Mouse (Mus musculus): ENCODE measurements at regions not wholly inside any gene's neighbourhood (a gene's known extent, or its start where the extent isn't known, plus 50 kb on each side); places are given as distances from the start of the nearest gene placed in this dataset.
A peak's percentile ranks its signal among the peaks of the same experiment; 100 is the strongest.

GRCm38 (mm10) chr13:30046061-30046460 lies 60.2 kb upstream of the E2f3 start:
- no peak for ATAC-seq (ENCODE audit: extremely low read depth, insufficient number of reproducible peaks, low FRiP score, poor library complexity, severe bottlenecking)

- no peak for ATAC-seq (ENCODE audit: extremely low read depth, insufficient number of reproducible peaks, low FRiP score, poor library complexity, severe bottlenecking)
Measured at GRCm38 (mm10) chr13:30045225-30045624, 59.4 kb upstream of the E2f3 start.

DNA sequence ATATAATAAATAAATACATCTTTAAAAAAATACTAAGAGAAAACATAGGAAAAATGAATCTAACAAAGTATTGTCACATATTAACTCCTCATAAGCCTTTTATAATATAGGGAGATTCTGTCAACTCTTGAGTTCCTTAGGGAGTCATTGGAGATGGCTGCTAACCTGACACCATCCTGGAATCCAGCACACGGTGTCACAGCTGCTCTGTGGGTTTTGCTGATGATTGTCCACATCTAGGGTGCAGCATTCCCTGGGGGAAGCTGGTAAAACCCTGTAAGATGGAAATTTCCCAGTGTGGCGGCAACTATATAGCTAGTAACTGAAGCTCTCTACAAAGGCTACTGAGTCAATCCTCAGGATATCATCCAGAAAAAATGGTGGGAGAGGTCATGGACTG lies 58.9 kb upstream of the E2f3 start:
- no peak for ATAC-seq (ENCODE audit: extremely low read depth, insufficient number of reproducible peaks, low FRiP score, poor library complexity, severe bottlenecking)

- ATAC-seq (ENCODE audit: extremely low read depth, insufficient number of reproducible peaks, low FRiP score, poor library complexity, severe bottlenecking) = peak; percentile 31
Measured at GRCm38 (mm10) chr13:30042689-30043320, 56.9 kb upstream of the E2f3 start.

GRCm38 (mm10) chr13:30041501-30042295 lies 55.8 kb upstream of the E2f3 start:
- ATAC-seq (ENCODE audit: extremely low read depth, insufficient number of reproducible peaks, low FRiP score, poor library complexity, severe bottlenecking) = no peak

GRCm38 (mm10) chr13:30040288-30040687 lies 54.4 kb upstream of the E2f3 start:
- ATAC-seq (ENCODE audit: extremely low read depth, insufficient number of reproducible peaks, low FRiP score, poor library complexity, severe bottlenecking) = no peak

DNA sequence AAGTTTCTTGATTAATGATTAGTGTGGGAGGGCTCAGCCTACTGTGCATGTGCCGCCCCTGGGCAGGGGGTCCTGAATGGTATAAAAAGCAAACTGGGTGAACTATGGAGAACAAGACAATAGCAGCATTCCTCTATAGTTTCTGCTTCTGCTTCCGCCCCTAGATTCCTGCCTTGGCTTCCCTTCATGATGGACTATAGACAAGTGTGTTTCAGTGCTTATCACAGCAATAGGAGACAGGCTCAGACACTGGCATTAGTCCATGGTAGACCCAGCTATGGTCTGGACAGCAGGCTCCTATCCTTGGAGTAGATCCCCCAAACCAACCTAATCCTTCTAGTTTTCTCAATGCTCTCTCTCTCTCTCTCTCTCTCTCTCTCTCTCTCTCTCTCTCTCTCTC lies 53.9 kb upstream of the E2f3 start:
- ATAC-seq (ENCODE audit: extremely low read depth, insufficient number of reproducible peaks, low FRiP score, poor library complexity, severe bottlenecking) = no peak

GRCm38 (mm10) chr13:30036561-30036960 lies 50.7 kb upstream of the E2f3 start:
- no peak for ATAC-seq (ENCODE audit: extremely low read depth, insufficient number of reproducible peaks, low FRiP score, poor library complexity, severe bottlenecking)

- no peak for ATAC-seq (ENCODE audit: extremely low read depth, insufficient number of reproducible peaks, low FRiP score, poor library complexity, severe bottlenecking)
Measured at GRCm38 (mm10) chr13:30036071-30036470, 50.2 kb upstream of the E2f3 start.

Data from neutrophil, adult 5-6 weeks (primary cell).